Mouse (Mus musculus) gastrocnemius, postnatal 4 days (tissue): ENCODE measurements at regions not wholly inside any gene's neighbourhood (a gene's known extent, or its start where the extent isn't known, plus 50 kb on each side); places are given as distances from the start of the nearest gene placed in this dataset.

Source experiments
- DNase-seq, 2 experiments: peaks; one replicate each; pipeline ENCODE4 v3.0.0; 2021 to 2022; ENCODE audit warnings: low spot score in 2 of 2, mixed read lengths in 2 of 2

DNA sequence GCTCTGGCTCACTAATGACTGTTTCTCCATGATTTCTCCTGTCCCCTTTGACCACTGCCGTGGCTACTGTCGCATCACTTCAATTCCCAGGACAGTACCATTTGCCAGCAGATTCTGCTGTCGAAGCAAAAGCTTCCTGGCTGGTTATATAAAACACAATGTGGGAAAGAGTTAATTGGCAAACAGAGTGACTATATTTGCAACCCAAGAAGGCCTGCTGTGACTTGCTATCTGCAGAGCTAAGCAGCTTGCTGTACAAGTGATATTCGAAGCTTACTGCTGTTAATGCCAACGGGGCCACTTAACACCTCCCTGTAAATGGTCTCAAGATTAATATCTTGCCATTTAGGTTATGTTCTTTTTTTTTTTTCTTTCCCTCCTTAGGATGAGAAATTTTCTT lies 242.2 kb upstream of the A1bg start:
- no peak for DNase-seq

GRCm38 (mm10) chr15:61161397-61161796 lies 238.6 kb upstream of the A1bg start:
- DNase-seq, result no peak

DNA sequence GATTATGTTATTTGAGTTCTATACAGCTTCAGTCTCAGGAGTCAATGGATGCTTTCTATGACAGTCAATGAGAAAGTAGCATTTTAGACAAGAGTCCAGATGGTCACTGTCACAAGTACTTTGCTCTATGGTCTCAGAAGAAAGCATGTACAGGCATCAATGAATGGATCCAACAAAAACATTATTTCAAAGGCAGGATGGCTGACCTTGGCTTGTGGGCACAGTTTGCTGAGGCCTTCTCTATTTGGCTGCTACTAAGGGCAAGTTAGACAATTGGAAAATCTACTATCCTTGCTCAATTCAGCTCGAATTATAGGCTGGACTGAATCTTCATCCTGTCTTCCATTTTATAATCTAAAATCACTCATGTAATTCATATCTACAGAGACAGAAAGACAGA lies 237.9 kb upstream of the A1bg start:
- no peak for DNase-seq

DNA sequence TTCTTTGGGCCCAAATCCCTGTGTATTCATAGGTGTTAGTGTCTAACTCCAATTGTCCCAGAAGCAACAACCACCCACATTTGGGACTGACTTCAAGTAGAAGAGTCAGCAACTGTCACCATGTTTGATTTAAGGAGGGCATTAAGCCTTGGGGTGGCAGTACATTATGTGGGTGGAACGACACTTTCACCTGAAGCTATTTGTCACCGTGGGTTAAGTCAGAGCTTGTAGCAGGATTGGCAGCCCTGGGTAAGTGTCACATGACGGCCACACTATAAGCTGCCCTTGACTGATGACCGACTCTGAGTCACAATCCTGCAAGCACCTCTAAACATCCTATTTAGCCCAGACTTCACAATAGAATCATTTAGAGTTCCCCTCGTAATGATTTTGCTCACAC lies 236.7 kb upstream of the A1bg start:
- no peak for DNase-seq

GRCm38 (mm10) chr15:61158041-61158545 lies 235.3 kb upstream of the A1bg start:
- peak; percentile 23 to 43 for DNase-seq

DNA sequence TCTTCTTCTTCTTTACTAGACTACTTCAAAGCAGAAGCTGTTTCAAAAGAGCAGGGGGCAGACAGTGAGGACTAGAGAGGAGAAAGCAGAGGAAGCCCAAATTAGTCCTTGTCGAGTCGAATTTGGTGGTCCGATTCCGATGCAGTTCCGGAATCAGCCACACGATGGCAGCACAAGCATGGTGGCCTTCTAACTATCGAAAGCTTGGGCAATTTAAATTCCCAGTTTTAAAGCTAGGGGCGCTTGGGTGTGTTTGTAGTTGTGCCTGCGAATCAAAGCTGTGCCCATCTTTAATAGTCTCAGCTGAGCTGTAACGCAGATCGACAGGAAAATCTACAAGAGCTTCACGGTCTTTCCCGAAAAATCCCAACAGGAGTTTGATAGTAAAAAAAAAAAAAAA lies 234.7 kb upstream of the A1bg start:
- DNase-seq, result peak; percentile 78 to 88

- no peak for DNase-seq
Observed at GRCm38 (mm10) chr15:61155530-61155929, 232.7 kb upstream of the A1bg start.

GRCm38 (mm10) chr15:61154166-61154565 lies 231.4 kb upstream of the A1bg start:
- DNase-seq, result no peak

DNA sequence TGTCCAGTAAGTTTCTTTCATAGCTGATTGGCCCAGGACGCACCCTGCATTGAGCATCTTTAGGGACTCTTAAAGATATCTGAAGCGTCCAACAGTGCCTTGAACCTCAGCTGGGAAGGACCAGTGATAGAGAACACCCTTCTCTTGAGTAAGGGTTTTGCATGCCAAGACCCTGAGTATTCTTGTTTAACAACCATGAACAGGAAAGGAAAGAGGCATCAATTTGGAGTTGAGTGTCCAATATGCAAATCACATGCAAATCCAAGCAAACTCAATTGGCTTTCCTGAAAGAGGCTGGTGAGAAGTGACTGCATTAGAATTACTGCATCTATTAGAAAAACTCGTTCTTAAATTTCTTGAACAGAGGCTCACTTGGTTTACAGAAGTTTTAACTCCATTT lies 220.0 kb upstream of the A1bg start:
- no peak for DNase-seq

- no peak for DNase-seq
Observed at GRCm38 (mm10) chr15:61139151-61139550, 216.3 kb upstream of the A1bg start.

DNA sequence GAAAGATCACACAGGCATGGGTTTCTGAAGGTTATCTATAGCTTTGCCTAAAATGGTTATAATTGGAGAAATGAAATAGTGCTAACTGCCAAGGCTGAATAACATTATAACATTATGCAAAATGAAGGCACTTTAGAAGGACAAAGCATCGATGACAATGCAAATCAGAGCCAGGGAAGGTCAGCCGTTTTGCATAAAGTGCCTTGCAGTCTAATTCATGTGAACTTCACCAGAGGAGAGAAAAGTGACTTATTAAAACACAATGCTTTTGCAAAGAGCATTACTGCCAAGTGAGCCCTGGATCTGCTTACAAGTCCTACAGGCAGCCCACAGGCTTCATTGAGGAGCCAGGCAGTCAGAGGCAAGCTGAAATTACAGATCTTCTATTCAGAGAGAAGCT lies 214.0 kb upstream of the A1bg start:
- no peak for DNase-seq

DNA sequence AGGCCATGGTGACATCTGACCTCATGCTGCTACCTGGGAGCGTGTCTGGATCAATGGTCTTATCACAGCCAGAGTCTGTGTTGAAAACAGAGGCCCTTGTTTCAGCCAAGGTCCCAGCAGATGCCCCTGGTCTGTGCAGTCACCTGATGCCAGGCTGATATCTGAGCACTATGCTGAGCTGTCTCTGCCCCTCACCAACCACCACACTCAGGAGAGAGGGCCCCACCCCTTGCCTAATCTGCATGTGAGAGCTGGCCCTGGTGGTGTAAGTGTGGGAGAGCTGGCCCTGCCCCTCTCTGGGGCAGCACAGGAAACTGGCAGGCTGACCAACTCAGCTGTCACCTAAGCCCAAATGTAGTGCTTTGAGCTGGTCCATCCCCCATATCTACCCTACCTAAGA lies 210.5 kb upstream of the A1bg start:
- no peak for DNase-seq

- DNase-seq, result no peak
Observed at GRCm38 (mm10) chr15:61127971-61128370, 205.2 kb upstream of the A1bg start.

DNA sequence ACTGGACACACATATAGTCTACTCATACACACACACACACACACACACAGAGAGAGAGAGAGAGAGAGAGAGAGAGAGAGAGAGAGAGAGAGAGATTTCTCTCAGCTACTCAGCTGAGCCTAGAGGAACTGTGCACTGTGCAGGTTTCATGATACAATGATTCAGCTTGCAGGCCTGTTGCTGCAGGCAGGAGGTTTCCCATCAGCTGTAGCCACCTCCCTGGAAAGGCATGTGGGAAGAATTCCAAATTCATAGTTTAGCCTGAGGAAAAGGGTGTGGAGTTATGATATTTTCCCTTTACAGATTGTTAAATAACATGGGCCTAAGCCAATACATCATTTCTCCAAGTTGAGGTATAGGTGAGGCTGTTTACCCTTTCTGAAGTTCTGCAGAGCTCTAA lies 204.3 kb upstream of the A1bg start:
- DNase-seq, result no peak

DNA sequence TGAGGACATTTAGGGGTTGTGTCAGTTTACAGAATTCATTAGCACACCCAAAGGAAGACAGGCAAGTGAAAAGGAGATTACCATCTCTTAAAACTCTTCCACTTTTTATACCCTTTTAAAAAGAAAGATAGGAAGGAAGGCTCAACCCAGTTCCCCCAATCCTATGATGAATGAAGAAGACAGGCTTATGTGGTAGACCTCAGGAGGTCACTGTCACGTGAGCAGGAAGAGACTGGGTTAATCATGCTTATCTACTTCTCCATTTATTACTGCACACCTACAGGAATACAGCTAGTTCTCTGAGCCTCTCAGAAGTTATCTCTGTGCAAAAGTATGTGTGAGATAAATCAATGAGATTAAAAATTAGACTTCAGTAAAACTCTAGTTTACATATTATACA lies 194.1 kb upstream of the A1bg start:
- DNase-seq, result no peak

- no peak for DNase-seq
Observed at GRCm38 (mm10) chr15:61109429-61110128, 186.8 kb upstream of the A1bg start.

DNA sequence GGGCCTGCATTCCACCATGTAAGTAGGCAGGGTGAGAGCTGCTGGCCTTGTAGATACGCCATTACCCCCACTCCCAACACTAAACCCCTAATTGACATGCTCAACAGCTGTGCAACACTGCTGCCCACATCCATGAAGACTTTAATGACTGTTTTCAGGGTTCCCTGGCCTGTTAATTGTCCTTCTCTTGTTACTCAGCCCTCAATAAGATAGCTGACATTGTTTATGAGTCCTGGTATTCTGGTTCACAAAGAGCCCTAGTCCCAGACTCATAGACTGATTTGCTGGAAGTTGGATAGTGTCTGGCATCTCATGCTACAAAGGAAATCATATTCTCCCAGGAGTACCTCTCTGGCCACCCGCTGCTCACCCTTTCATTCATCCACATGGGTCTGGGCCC lies 186.1 kb upstream of the A1bg start:
- DNase-seq, result no peak

- peak in 1 of 2 experiments; percentile 14 for DNase-seq
Observed at GRCm38 (mm10) chr15:61102421-61103412, 179.9 kb upstream of the A1bg start.

DNA sequence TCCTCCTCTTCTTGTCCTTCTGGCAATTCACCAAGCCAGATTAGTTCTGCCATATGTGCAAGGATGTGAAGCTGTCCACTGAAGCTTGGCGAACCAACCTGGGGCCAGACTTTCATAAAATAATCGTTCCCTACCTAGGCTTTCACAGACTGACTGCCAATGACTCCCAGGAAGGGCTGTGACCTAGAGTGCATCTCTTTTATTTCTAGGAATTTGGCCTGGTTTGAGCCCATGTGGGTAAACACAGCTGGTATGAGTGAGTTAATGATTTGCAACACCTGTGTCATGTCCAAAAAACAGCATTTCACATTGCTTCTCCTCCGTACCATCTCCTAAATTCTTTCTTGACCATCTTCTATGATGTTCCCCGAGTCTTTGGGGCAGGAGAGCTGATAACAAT lies 178.0 kb upstream of the A1bg start:
- DNase-seq, result no peak

- DNase-seq, result no peak
Observed at GRCm38 (mm10) chr15:61098968-61099367, 176.2 kb upstream of the A1bg start.

DNA sequence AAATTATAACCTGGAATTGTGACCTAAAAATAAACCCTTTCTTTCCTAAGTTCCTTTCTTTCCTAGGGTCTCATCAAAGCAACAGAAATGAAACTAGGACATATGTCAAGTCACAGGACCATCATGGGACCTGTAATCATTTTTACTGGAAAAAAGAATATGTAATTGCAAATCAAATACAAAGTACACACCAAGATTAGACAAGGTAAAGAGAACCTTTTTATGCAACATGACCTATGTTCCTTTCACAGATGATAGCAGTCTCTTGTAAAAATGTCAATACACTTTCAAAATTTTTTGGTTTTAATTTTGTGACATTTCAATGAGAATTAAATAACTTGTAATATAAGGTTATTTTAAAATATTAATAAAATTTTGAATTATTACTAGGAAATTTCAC lies 175.7 kb upstream of the A1bg start:
- no peak for DNase-seq
